Mouse (Mus musculus) frontal cortex, postnatal 25 days (tissue): ENCODE results near the gene Nfyc.

ENCODE experiments used
- DNase-seq, 2 experiments: peaks; one replicate each; pipeline ENCODE4 v3.0.0; 2022; ENCODE audit warnings: low spot score in 2 of 2

The Nfyc gene

DNA sequence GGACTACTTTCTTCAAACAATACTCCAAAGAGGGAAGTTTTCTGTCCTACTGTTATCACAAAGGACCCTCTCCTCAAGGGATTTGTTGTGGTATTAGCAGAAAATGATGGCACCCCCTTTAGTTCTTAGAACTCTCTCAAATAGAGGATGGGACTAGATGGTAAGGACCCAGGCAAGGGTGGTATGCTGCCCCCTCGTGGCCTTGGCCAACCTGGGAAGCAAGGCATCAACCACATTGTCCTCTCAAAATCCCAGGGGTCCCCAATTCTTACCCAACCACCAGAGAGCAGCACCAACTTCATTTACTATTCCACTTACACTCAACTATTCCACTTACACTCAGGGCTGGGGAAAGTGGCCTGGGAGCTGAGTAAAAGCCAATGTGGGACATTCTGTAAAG is 76.1 kb downstream of the Nfyc start:
- DNase-seq = peak; percentile 65 to 67

DNA sequence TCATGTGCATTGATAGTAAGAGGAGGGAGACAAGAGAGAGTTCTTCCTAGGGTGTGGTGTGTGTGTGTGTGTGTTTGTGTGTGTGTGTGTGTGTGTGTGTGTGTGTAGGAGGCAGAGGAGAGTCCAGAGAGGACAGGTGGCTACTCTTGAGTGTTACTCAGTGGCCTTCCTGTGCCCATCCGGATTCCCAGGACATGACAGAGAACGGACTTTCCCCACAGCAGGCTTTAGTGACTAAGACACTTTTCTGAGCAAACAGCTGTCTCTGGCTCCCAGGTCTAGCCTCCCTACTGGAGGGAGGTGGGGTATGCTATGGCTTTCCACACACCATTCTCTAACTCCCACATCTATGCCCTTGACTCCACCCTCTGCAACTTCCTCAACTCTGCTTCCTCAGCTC is 81.8 kb downstream of the Nfyc start:
- no peak for DNase-seq

DNA sequence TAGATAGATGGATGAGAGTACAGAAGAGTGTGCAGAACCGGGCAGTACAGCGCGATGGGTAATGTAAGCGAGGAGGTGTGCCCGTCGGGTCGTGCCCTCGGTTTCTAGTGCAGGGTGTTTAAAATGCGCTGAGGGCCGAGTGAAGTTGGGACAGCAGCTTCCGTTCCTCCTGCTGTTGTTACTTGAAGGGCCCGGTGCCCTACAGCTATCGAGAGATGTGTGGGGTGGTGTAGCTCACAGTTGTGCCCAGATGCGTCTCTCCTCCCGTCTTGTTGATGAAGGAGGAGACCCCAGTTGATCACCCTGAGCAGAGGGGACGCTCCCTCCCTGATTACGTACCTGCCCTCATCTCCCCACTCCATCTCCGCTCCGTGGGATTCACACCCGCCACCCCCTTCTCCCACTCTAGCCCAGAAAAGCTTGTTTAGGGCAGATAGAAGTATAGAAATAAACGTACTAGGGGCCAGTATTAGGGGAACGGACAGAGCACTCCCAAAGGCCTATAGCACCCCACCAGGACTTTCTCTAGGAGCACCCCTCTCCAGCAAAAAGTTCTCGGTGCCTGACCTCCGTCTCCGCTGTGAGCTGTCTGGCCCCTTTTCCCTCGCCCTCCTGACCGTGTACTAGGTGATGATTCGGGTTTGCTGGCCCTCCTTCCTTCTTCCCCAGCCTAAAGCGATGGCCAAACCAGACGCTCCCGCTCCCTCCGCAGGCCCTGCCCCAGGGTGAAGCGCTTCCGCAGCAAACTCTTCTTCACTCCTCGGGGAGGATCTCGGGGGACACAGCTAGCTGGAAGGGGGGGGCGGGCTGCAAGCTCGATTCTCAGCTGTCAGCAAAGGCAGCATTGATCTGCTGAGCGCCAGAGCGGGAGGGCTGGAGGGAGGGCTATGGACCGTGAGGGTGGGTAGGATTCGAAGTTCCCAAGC is 83.2 kb downstream of the Nfyc start, which contains the start of gene Kcnq4:
Gene Kcnq4 (minus strand): TSS at position 672 of the 926 bp plus-strand sequence.
- DNase-seq = no peak

DNA sequence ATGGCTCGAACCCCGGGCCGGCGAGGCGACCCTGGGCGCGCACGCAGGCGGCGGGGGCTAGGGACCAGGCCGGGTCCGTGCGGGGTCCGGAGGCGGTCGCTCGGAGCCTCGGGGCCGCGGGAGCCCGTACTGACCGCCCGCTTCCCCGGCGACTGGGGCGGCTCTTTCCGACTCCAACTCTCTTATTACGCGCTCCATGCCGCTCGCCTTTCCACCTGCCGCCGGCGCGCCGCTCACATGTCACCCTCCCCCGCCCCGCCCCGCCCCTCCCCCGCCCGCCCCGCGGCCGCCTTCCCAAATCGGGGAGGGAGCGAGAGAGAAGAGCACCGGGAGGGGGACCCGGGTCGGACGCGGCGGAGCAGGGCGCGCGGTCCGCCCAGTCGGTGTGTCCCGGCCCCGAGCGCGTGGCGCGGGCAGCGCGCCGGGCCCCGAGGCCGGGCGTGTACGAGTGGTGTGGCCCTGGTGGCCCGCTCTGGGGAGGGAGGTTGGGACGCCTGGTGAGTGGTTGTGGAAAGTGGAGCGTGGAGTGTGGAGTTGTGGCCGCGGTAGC is 84.1 kb downstream of the Nfyc start:
- DNase-seq = no peak

DNA sequence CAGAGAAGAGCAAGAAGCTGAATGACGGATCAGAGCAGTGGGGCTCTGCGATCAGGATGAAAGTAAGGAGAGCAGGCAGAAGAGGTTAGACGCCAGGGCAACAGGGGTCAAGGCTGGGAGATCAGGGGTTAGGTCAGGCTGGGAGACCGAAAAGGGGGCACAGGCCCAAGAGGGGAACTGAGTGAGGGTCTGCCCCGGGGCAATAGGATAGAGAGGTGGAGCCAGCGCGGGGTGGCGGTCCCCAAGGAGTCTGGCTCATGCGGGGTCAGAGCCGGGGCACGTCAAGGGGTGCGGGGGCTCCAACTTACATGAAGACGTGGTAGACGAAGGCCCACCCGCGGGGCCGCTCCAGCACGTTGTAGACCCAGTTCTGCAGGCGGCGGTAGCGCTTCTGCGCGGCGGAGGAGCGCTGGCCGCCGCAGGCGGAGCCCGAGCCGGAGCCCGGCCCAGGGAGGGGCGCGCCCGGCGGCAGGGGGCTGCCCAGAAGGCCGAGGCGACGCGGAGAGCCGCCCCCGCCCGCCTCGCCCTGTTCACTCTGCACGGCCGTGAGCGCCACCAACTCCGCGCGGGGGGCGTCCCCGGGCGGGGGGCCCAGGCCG is 84.7 kb downstream of the Nfyc start:
- DNase-seq = no peak

DNA sequence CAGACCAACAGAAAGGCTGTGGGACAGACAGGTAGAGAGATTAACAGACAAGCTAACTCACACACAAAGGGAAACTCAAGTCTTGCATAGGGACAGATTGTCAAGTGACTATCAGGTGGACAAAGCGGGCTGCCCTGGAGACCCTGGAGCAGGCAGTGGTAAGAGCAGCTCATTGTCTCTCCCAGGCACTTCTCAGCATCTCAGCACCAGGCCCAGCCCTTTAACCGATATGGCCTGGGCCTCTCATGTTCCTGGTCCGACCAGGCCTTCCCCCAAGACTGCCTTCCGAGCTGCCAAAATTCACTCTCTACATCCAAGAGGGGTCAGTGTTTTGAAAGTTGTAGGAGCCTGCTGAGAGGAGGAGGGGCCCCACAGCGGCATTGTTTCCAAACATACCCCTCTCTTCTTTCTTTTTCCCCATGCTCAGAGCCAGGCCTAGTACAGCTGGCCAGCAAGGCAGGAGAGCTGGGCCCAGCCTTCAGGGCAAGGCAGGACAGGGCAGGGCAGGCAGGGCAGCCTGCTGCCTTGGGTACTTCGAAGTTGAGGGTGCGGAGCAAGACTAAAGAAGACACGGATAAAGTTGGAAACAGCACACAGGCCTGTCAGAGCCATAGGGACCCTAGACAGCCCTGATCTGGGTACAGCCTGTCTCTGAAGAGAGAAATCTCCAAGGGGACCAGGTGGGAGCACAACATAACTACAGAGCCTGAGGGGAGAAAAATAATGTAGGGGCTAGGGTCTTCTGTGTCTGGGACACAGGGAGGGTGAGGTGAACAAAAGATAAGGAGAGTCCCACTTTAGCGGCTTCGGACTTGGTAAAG is 85.4 kb downstream of the Nfyc start:
- DNase-seq = no peak

DNA sequence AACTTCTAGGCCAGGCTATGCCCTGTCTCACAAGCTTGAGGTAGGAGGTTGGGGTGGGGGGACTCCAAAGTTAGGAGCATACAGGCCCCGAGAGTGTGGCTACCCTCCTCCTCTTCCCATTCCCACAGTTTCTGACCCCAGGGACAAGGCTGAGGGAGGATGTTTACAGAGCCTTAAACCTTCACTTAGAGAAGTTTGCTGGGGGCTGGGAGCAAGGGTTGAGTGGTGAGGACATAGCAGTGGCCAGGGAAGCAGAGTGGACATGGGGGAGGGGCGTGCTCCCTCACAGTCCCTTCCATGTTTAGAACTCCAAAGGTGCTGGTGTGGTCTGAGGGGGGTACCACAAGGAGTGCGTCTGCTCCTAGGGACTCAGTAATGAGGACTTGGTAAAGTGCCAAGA is 87.7 kb downstream of the Nfyc start:
- DNase-seq = no peak

DNA sequence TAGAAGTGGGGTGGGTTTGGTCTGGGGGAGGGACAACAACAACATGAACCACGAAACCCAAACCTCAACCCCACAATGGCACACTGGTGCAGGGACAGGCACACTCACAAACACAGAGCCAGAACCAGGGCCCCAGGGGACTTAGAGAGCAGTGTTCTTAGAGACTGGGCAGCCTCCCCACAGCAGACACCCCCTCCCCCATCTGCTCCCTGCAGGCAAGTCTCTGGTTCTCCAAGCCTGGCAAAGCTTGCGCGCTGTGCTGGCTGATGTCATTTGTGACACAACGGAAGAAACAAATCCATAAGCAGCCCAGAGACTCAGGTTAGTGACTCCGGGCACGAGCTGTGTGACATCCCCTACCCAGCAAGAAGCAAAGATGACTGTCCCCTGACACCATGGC is 90.1 kb downstream of the Nfyc start:
- DNase-seq = no peak

DNA sequence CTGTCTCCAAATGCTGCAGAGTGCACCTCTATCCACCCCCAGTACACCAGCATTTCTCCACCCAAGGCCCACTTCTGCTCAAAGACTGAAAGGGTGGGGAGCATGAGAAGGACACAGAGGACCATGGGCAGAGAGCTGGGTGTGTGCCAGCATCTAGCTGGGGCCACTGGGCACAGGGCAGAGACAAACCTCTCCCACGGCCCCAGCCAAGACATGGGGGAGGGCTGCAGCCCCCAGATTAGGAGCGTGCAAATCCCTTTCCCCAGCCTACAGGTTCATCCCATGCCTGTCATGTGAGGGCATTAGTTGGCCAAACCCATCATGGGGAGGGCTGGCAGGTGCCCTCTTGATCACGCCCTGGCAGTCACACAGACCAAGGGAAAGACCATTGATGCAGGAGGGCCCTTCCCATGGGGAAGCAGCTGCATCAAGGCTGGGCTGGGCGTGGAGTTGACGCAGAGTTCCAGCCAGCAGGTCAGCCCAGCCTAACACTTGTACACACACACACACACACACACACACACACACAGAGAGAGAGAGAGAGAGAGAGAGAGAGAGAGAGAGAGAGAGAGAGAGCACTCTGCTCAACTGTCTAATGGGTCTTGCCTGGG is 97.3 kb downstream of the Nfyc start:
- DNase-seq = no peak

DNA sequence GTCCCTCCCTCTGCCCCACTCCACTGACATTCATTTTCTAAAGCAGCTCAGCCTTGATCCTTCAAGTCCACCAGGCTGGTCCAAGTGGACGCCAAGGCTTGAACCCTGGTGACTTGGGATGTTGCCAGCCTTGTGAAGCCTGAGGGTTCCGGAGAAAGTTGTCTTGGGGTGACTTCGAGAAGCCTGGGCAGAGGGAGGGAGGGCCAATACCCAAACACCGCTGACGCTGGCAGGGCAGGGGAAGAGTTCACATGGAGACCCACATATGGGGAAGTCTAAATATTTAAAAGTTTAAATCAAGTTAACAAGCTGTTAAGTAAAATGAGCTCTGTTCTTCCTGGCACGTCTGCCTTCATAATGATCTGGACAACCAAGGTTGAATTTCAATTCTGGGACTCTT is 98.6 kb downstream of the Nfyc start:
- DNase-seq = no peak

DNA sequence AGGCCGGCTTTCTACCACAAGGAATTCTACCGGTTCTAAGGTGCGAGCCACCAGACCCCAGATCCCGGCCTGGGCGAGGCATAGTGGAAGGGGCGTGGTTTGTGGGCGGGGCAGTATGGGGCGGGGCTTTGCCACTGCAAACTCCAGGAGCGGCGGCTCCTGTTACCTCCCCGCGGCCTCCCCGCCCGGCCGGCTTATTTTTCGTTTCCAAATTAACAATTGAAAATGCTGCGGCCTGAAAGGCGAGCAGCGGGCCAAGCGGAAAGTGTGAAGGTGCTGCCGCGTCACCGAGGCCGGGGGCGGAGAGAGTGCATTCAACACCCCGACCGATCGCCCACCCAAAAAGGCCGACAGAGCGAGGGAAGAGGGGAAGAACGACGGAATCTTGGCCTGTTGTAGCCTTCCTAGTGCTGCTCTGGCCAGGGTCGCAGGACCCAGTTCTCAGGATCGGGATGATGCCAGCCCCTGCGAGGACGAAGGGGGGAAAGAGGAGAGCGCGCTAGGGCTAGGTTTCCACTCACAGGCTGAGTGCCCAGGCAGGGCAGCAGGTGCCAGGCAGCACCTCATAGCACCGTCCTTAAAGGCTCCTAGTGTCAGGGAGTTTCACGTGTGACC is 100.2 kb downstream of the Nfyc start:
- DNase-seq = peak in 1 of 2 experiments; percentile 23

DNA sequence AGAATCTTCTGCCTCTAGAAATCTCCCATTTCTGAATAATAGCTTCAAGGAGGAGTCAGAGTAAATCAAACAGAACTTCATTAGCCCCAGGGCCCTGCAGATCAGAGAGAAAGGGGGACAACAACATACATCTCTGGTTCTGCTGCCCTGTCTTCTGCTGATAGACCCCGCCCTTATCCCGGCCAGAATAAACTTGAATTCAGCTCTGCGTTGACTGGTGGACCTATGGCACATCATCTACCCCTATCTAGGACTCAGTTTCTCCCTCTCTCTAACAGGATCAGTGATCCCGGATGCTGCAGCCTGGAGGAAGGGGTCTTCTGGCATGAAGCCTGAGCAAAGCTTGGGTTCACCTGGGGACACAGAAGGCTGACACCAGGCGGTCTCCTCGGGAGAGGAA is 100.8 kb downstream of the Nfyc start:
- DNase-seq = no peak

DNA sequence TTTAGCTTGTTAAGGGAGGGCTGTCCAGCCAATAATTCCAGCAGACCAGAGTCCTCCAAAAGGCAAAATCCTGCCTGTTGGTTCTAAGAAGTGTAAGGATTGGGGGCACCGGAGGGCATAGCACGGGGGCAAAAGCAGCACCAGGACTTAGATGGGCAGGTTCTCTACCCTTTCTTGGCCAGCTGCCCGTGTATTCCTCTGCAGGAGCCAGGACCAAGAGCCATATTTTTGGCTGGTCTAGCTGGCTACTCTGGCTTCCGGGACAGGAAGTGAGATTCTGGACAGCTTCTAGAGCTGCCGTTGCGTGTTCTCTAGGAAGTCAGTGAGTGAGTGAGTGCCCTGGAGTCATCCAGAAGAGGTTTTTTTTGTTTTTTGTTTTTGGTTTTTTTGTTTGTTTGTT is 101.2 kb downstream of the Nfyc start:
- no peak for DNase-seq

DNA sequence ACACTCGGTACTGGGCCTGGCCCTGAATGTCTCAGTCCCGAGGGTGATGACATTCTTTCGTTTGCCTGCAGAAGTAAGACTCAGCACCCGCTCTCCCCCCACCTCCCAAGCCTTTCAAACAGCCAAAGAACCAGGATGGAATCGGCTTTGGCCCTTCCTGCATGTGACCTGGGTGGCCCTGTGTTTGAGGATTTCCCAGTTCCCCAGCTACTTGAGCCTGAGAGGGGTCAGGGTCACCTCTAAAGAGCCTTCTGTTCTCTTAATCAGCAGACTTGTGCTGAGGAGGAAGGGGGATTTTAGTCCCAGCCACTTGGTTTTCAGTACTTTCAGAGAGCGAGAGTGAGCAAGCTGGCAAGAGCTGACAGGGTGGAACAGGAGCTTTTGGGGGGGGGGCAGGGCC is 101.9 kb downstream of the Nfyc start:
- no peak for DNase-seq

DNA sequence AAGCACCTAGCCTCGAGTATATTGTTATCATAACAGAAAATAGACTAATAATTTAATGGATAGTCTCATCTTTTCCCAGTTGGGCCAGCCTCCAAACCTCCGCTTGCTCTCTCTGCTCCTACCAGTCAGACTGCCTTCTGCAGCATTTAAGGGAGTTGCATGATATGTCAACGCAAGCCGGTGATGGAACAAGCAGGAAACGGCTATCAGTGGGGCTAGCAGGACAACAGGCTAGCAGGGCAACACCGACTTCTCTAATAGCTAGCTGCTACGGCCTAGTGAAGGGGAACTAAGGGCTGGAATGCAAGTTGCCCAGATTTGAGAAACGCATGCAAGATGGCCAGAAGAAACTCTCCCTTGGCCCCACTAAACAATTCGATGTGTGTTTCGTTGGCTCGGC is 103.5 kb downstream of the Nfyc start:
- no peak for DNase-seq

DNA sequence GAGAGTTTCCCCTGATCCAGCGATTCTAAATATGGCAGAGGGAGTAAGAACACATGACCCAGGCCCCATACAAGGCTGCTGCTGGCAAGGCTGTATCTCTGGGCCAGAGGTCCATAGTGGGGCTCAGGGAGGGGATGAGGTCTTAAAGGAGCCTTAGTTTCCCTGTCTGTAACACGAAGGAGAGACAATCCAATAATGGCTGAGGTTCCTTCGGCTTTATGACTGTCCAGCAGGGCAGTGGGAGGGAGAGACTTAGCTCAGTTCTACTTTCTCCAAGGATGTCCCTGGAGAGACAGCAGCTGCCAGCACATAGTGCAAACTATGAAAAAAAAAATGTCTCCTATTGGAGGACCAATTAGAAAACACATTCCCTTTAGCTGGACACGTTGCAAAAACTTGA is 105.2 kb downstream of the Nfyc start:
- no peak for DNase-seq

DNA sequence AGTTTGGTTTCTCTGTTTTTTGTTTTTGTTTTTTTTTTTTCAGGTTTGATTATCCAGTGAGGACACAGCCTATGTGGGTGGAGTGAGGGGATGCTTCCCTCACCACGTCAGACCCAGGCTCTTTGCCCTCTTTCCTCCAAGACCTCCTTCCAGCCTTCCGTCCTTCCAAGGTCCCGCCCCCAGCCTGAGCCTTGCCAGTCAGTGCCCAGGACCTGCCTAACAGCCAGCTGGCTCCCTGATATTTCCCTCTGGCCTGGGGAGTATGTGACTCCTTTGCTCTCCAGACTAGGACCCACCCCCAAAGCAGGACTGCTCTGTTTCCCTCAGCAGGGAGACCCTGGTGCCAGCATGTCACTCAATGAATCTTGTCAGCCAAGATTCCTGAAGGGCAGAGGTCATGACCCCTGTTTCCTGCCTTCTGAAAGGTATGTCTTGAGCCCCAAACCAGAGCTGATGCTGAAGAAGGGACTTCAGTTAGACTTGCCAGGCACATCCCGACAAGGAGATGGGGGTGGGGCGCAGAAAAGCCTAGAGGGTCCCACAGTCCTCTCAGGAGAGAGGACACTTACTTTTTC is 105.8 kb downstream of the Nfyc start:
- DNase-seq = no peak

DNA sequence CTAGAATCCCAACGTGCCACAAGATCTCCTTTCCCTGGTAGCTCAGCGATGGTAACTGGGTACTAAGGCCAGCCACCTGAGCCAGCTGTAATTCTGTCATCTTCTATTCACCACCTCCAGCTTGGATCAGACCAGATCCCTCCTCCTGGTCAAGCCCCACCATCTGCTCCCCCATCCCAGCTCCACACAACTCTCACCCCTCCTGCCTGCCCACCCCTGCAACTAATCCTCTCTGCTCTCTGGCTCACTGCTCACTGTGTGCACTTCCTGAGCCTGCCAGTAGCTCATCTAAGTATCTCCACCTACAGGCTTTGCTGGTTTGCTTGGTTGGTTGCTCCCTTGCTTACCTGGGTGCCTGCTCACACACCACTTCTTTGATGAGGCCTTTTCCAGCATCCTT is 109.8 kb downstream of the Nfyc start:
- DNase-seq = no peak

DNA sequence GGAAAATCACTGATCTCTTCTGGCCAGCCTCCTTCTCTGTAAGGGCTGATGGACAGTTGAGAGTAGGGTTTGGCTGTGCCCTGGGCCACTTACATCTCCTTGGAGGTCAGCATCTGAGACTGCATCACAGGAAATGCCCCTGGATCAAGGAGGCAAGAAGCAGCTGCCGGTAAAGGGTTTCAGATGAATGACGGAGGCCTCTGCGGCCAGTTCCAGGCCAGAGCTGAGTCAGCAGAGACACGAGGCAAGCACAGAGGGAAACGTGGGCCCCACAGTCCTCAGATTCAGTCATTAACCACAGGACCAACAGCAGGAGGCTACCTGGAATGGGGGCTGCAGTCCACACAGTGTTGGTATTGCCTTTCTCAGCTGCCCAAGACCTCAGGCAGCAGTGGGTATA is 112.2 kb downstream of the Nfyc start:
- no peak for DNase-seq

DNA sequence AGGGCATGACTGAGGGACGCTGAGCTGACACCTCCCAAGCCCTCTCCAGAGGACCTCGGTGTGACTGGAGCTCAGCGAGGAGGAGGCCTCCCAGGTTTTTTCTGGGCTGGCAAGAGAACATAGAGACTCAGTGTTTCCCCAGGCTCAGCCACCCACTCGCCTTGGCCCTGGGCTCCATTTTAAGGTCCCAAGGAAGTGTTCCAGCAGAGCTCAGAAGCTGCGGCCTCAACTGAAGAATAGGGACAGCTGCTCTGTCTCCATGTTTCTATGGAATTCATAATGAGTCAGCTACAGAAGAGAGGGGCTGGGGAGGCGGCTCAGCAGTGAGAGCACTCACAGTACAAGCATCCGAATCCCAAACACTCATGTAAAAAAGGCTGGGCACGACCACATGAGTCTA is 113.8 kb downstream of the Nfyc start:
- DNase-seq = peak in 1 of 2 experiments; percentile 30

DNA sequence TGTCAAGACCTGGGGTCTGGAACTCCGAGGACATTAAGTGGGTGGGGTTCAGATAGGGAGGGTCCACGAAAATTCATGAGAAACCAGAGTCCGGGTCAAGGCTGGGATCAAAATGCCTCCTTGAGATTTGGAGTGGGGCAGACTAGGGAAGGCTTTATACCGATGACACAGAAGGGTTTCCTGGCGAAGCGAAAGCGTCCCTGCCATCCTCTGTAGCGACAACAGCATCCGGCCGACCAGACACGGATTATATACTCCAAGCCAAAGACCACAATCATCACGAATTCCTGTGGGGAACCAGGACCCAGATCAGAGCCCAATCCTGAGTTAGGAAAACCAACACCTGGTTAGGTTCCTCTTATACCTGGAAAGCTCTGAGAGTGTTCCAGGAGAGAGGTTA is 114.6 kb downstream of the Nfyc start:
- DNase-seq = no peak
